Mouse (Mus musculus): ENCODE data around the gene Gm5152.

- TF ChIP-seq POLR2A (IDR thresholded peaks at IDR 0.05; ENCODE audit: low read depth, low read length) (no peak), CTCF (conservative IDR thresholded peaks at IDR 0.05; ENCODE audit: insufficient read depth, insufficient read length, low read depth, low read length) (no peak)
Observed at GRCm38 (mm10) chr5:10203067-10203466, 43.3 kb downstream of the Gm5152 start.
